30 mouse cellular contexts compared by ENCODE assay signal in the genomic region with DNA sequence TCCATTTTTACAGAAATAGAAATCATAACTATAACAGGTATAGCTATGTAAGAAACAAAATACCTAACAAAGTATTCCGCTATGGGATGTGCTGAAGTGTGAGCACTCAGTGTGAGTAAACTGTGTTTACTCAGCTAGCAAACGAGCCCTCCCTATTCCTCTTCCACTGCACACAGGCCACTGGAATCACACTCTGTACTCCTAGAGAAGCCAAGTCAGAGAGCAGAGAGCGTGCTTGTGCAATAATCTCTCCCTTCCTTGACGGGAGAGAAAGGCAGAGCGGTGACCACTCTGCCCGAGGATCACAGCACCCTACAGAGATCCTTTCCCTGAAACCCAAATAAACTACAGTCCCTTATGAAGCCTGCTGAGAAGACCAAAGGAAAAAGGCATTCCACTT. TPM values are rescaled to one million over a fixed set of nuclear protein-coding genes. Genes with fewer than 3 reads are reported as not detected.
DNase-seq lines count a peak whose midpoint lies in the region; ATAC-seq and TF ChIP-seq lines count a peak whose summit lies in the region.
"Had no signal": no experiment of that assay in that cellular context is flagged by ENCODE, and none has a peak within 500 bp of the region (broad histone marks: within the 10 kb centered on the region; RNA-seq: fewer than 3 reads in every experiment).

No protein-coding gene starts in this region.

- no peak for TF ChIP-seq CTCF in midbrain, postnatal 0 days (IDR thresholded peaks at IDR 0.05)

- no peak overlapping the region for H3K4me2 ChIP-seq in forebrain, embryonic 14.5 days (ENCODE audit: low read length)
- H3K4me2 ChIP-seq in forebrain, embryonic 11.5 days (ENCODE audit: low read depth, low read length, severe bottlenecking) = no peak overlapping the region
- H3K4me2 ChIP-seq in midbrain, postnatal 0 days (ENCODE audit: low read depth, low read length, poor library complexity, severe bottlenecking) = no peak overlapping the region
- H3K4me2 ChIP-seq in midbrain, embryonic 11.5 days = no peak overlapping the region
- H3K4me2 ChIP-seq in forebrain, embryonic 15.5 days (replicated peaks) = no peak overlapping the region
- H3K4me2 ChIP-seq: embryonic facial prominence, embryonic 15.5 days; forebrain, embryonic 13.5 days; hindbrain, embryonic 13.5 days; limb, embryonic 12.5 days; liver, embryonic 12.5 days; neural tube, embryonic 15.5 days had no signal

- no peak overlapping the region for H3K9ac ChIP-seq in forebrain, embryonic 14.5 days (ENCODE audit: low read length)
- no peak overlapping the region for H3K9ac ChIP-seq in forebrain, embryonic 11.5 days (ENCODE audit: low read length)
- H3K9ac ChIP-seq in midbrain, postnatal 0 days (replicated peaks; ENCODE audit: low read length, poor library complexity, severe bottlenecking) = no peak overlapping the region
- no peak overlapping the region for H3K9ac ChIP-seq in midbrain, embryonic 11.5 days (ENCODE audit: low read length)
- H3K9ac ChIP-seq in forebrain, embryonic 15.5 days (replicated peaks) = no peak overlapping the region
- H3K9ac ChIP-seq: embryonic facial prominence, embryonic 15.5 days; forebrain, embryonic 13.5 days; hindbrain, embryonic 13.5 days; limb, embryonic 12.5 days; liver, embryonic 12.5 days; liver, postnatal 0 days; neural tube, embryonic 15.5 days had no signal

- peaks cover 34% of the 10 kb centered on the region for H3K36me3 ChIP-seq in forebrain, embryonic 14.5 days (ENCODE audit: control insufficient read depth, insufficient read depth, low read length)
- peaks cover 2% of the 10 kb centered on the region for H3K36me3 ChIP-seq in forebrain, embryonic 11.5 days (ENCODE audit: control insufficient read depth, insufficient read depth, low read length)
- peaks cover 9% of the 10 kb centered on the region; the same call in 1 of the 2 replicates for H3K36me3 ChIP-seq in midbrain, postnatal 0 days (ENCODE audit: insufficient read depth, low read length)
- H3K36me3 ChIP-seq in midbrain, embryonic 11.5 days (ENCODE audit: control insufficient read depth, insufficient read depth, low read length) = peaks cover 13% of the 10 kb centered on the region
- peaks cover 18% of the 10 kb centered on the region for H3K36me3 ChIP-seq in forebrain, embryonic 15.5 days

- no peaks in the 10 kb centered on the region for H3K4me1 ChIP-seq in forebrain, embryonic 14.5 days (ENCODE audit: control insufficient read depth, insufficient read depth, low read length)
- no peaks in the 10 kb centered on the region for H3K4me1 ChIP-seq in forebrain, embryonic 11.5 days (replicated peaks; ENCODE audit: control insufficient read depth, insufficient read depth, low read length)
- H3K4me1 ChIP-seq in midbrain, postnatal 0 days (ENCODE audit: insufficient read depth, low read length) = no peaks in the 10 kb centered on the region
- H3K4me1 ChIP-seq in midbrain, embryonic 11.5 days (ENCODE audit: control insufficient read depth, insufficient read depth, low read length) = no peaks in the 10 kb centered on the region
- H3K4me1 ChIP-seq in forebrain, embryonic 15.5 days = no peaks in the 10 kb centered on the region
- H3K4me1 ChIP-seq: embryonic facial prominence, embryonic 10.5 days; embryonic facial prominence, embryonic 15.5 days; forebrain, embryonic 13.5 days; hindbrain, embryonic 13.5 days; liver, embryonic 12.5 days; neural tube, embryonic 15.5 days had no signal

- no peaks in the 10 kb centered on the region for H3K9me3 ChIP-seq in forebrain, embryonic 14.5 days (replicated peaks; ENCODE audit: control insufficient read depth, low read length)
- H3K9me3 ChIP-seq in forebrain, embryonic 11.5 days (ENCODE audit: control insufficient read depth, low read length) = no peaks in the 10 kb centered on the region
- no peaks in the 10 kb centered on the region for H3K9me3 ChIP-seq in midbrain, postnatal 0 days (ENCODE audit: low read length)
- no peaks in the 10 kb centered on the region for H3K9me3 ChIP-seq in midbrain, embryonic 11.5 days (ENCODE audit: control insufficient read depth, low read length)
- H3K9me3 ChIP-seq in forebrain, embryonic 15.5 days = no peaks in the 10 kb centered on the region
- H3K9me3 ChIP-seq: embryonic facial prominence, embryonic 10.5 days; embryonic facial prominence, embryonic 15.5 days; forebrain, embryonic 13.5 days; hindbrain, embryonic 13.5 days; limb, embryonic 12.5 days; liver, embryonic 12.5 days; neural tube, embryonic 15.5 days had no signal

- intact Hi-C loops in heart, postnatal 14 days (cut with DNase I) = loop anchor here (5.0 kb wide), 1 partner anchor 91 kb away; the partner anchor contains the start of genes Fbn1 and Gm9913

- no peaks in the 10 kb centered on the region for H3K27me3 ChIP-seq in forebrain, embryonic 14.5 days (replicated peaks; ENCODE audit: control insufficient read depth, insufficient read depth, low read length)
- H3K27me3 ChIP-seq in forebrain, embryonic 11.5 days (ENCODE audit: control insufficient read depth, insufficient read depth, low read length) = no peaks in the 10 kb centered on the region
- no peaks in the 10 kb centered on the region for H3K27me3 ChIP-seq in midbrain, postnatal 0 days (ENCODE audit: insufficient read depth, low read length)
- no peaks in the 10 kb centered on the region for H3K27me3 ChIP-seq in midbrain, embryonic 11.5 days (ENCODE audit: control insufficient read depth, insufficient read depth, low read length)
- no peaks in the 10 kb centered on the region for H3K27me3 ChIP-seq in forebrain, embryonic 15.5 days
- H3K27me3 ChIP-seq: CH12.LX; embryonic facial prominence, embryonic 15.5 days; forebrain, embryonic 13.5 days; hindbrain, embryonic 13.5 days; limb, embryonic 12.5 days; liver, embryonic 12.5 days; neural tube, embryonic 15.5 days had no signal

- DNase-seq in forebrain, embryonic 14.5 days (ENCODE audit: low spot score) = peak; percentile 14
- DNase-seq in forebrain, embryonic 11.5 days (ENCODE audit: low spot score) = no peak
- DNase-seq in heart, adult 8-10 months (ENCODE audit: low spot score) = peak; percentile 24
- DNase-seq in heart, postnatal 14 days = no peak
- peak; percentile 4 for DNase-seq in midbrain, postnatal 0 days (ENCODE audit: low spot score)
- no peak for DNase-seq in midbrain, embryonic 11.5 days (ENCODE audit: low spot score, missing footprints)
- DNase-seq: adrenal gland, adult 8-10 months; cerebellum, adult 8-10 months; cerebellum, postnatal 25 days; gastrocnemius, postnatal 25 days; heart, adult 2 months; kidney, postnatal 14 days; layer of hippocampus, adult 9-11 months; liver, postnatal 0 days; midbrain, embryonic 14.5 days; retina, postnatal 1 day; right cerebral cortex, postnatal 14 days; thymus, postnatal 14 days had no signal

- no peak for ATAC-seq in forebrain, embryonic 14.5 days
- ATAC-seq in forebrain, embryonic 11.5 days (replicated peaks; ENCODE audit: low FRiP score) = no peak
- ATAC-seq in midbrain, postnatal 0 days (ENCODE audit: low FRiP score) = no peak
- ATAC-seq in midbrain, embryonic 11.5 days (ENCODE audit: low FRiP score) = no peak
- no peak for ATAC-seq in forebrain, embryonic 15.5 days (replicated peaks)
- ATAC-seq: activated CD4-positive, CD25-positive, alpha-beta regulatory T cell, adult 4 months; forebrain, embryonic 13.5 days; intestine, postnatal 0 days; liver, embryonic 12.5 days; liver, postnatal 0 days had no signal

- no peak overlapping the region for H3K4me3 ChIP-seq in forebrain, embryonic 14.5 days (ENCODE audit: low read depth, low read length)
- H3K4me3 ChIP-seq in forebrain, embryonic 11.5 days (ENCODE audit: low read depth, low read length) = no peak overlapping the region
- H3K4me3 ChIP-seq in midbrain, postnatal 0 days (ENCODE audit: low read depth, low read length) = no peak overlapping the region
- H3K4me3 ChIP-seq in midbrain, embryonic 11.5 days (ENCODE audit: low read depth, low read length) = no peak overlapping the region
- H3K4me3 ChIP-seq in forebrain, embryonic 15.5 days = no peak overlapping the region
- H3K4me3 ChIP-seq: embryonic facial prominence, embryonic 10.5 days; embryonic facial prominence, embryonic 15.5 days; forebrain, embryonic 13.5 days; heart, adult 2 months; hindbrain, embryonic 13.5 days; limb, embryonic 12.5 days; liver, embryonic 12.5 days; neural tube, embryonic 15.5 days had no signal

- 78% methylated on average over 6 of the region's 6 CpGs for WGBS in forebrain, embryonic 14.5 days
- 81% methylated on average over 6 of the region's 6 CpGs for WGBS in forebrain, embryonic 11.5 days
- WGBS in midbrain, postnatal 0 days = 83% methylated on average over 6 of the region's 6 CpGs
- 77% methylated on average over 6 of the region's 6 CpGs for WGBS in midbrain, embryonic 11.5 days
- 83% methylated on average over 6 of the region's 6 CpGs for WGBS in forebrain, embryonic 15.5 days

- no peak overlapping the region for H3K27ac ChIP-seq in forebrain, embryonic 14.5 days (ENCODE audit: low read depth, low read length)
- H3K27ac ChIP-seq in forebrain, embryonic 11.5 days (ENCODE audit: low read depth, low read length) = no peak overlapping the region
- no peak overlapping the region for H3K27ac ChIP-seq in midbrain, postnatal 0 days (ENCODE audit: low read depth, low read length)
- no peak overlapping the region for H3K27ac ChIP-seq in midbrain, embryonic 11.5 days (ENCODE audit: low read depth, low read length)
- no peak overlapping the region for H3K27ac ChIP-seq in forebrain, embryonic 15.5 days (replicated peaks)
- H3K27ac ChIP-seq: embryonic facial prominence, embryonic 10.5 days; embryonic facial prominence, embryonic 15.5 days; forebrain, embryonic 13.5 days; heart, adult 2 months; hindbrain, embryonic 13.5 days; limb, embryonic 12.5 days; liver, embryonic 12.5 days; macrophage; neural tube, embryonic 15.5 days had no signal

RNA-seq across cellular contexts. Expression of gene Cep152, which starts 26.7 kb away (rescaled TPM):
- 3.2 TPM in 2 replicates for polyA plus RNA-seq in forebrain, embryonic 14.5 days (2014; fragmentation: Nextera tagmentation; extraction: Ambion mirVana)
- 12.8 and 13.1 TPM in 2 replicates for polyA plus RNA-seq in forebrain, embryonic 11.5 days (2014; fragmentation: Nextera tagmentation; extraction: Ambion mirVana)
- 1 to 10 TPM; 1.3 to 1.6 (median 1.5) TPM for total RNA-seq in heart, adult 8-10 months (2022)
- 1 to 10 TPM; 2.1 TPM for total RNA-seq in heart, postnatal 14 days (2021)
- total RNA-seq in midbrain, postnatal 0 days (2014; rRNA removed) = 1.0 and 2.7 TPM in 2 replicates
- polyA plus RNA-seq in midbrain, postnatal 0 days (2015; fragmentation: Nextera tagmentation; extraction: Ambion mirVana) = 1.0 and 1.1 TPM in 2 replicates
- polyA plus RNA-seq in midbrain, embryonic 11.5 days (2014; fragmentation: Nextera tagmentation; extraction: Ambion mirVana) = 7.3 and 8.2 TPM in 2 replicates
- 4.4 and 4.5 TPM in 2 replicates for polyA plus RNA-seq in forebrain, embryonic 15.5 days (2015; fragmentation: Nextera tagmentation; extraction: Ambion mirVana)

Comparison
In these comparisons a context has a peak if more than half of its experiments do, and no peak if none do; other contexts are left out.
1. DNase-seq: peak in forebrain, embryonic 14.5 days (single experiment), heart, adult 8-10 months (single experiment) and midbrain, postnatal 0 days (single experiment); none in forebrain, embryonic 11.5 days (single experiment), heart, postnatal 14 days (0 of 2) and midbrain, embryonic 11.5 days (single experiment).